Mouse (Mus musculus) spleen, postnatal 36 days (tissue): ENCODE measurements around the gene Cnfn.

Experiments
- DNase-seq, 2 experiments: peaks; one replicate each; pipeline ENCODE4 v3.0.0; 2022; ENCODE audit warnings: low spot score in 2 of 2, mixed read lengths in 1 of 2

Gene Cnfn

DNA sequence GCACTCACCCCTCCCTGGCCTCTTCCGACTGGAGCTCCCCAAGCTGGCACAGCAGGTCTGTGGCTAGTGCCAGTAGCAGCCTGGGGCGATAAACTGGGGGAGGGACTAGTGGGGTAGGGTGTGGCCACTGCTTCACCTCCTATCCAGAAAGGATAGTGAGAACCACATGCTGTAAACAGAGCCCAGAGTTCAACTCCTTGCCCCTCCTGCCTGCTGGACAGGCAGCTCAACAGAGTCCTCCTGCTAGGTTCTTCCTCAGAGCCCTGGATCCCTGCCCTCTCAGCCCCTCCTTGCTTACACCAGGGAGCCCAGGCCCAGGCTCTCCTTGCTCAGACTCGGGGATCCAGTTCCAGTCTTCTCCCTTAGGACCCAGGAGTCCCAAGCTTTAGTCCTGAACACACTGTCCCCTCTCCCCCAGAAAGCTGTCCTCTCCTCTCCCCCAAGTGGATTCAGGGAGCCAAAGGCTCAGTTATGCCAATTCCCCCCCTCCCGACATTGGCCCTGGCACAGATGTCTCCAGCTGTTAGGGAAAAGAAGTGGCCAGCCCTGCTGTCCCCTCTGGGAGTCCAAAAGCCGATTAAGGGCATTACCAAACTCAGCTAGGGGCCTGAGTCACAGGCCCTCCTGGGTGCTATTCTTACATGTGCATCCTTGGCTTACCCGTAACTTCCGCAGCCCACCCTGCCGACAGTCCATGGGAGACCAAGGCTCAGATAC is 20.7 kb upstream of the Cnfn start:
- peak; percentile 53 to 60 for DNase-seq

DNA sequence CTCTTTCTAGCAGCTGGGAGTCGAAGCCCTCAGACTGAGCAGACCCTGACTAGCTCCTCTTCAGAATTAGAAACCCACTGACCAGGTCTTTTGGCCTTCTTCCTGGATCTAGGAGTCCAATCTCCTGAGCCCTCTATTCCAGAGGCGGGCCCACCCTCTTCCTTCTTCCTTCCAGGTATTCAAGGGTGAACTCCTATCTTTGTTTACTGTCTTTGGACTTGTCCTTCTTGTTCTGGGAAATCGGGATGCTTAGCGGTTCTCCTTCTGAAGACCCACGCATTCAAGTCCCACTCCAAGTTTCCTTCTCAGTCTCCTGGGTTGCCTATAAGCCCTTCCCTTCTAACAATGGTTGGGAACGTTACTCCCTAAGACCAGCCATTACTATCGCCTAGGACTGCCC is 19.4 kb upstream of the Cnfn start:
- no peak for DNase-seq

DNA sequence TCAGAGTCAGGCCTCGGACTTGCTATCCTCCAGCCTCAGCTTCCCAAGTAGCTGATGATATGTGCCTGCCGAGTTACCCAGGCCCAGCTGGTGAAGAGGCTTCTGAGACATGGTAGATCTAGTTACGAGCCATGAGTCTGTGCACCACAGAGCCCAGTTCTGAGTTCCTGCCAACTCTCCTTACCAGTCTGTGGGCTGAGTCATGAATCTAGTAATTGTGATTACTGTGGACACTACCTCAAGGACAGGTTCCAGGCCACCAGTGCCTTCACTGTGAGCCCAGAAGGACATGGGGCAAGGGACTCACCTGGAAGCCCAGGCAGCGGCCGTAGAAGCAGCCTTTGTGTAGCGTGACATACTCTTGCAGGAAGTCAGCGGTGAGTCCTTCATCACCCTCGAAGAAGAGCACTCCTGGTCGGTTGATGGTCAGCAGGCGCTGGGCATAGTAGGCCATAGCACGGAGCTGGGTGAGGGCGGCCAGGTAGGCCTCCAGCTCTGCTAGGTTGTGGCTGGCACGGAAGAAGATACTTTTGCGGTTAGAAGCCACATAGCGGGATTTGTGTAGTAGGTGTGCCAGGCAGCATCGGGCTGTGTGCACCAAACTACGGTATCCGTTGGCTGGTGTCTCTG is 18.4 kb upstream of the Cnfn start:
- no peak for DNase-seq

DNA sequence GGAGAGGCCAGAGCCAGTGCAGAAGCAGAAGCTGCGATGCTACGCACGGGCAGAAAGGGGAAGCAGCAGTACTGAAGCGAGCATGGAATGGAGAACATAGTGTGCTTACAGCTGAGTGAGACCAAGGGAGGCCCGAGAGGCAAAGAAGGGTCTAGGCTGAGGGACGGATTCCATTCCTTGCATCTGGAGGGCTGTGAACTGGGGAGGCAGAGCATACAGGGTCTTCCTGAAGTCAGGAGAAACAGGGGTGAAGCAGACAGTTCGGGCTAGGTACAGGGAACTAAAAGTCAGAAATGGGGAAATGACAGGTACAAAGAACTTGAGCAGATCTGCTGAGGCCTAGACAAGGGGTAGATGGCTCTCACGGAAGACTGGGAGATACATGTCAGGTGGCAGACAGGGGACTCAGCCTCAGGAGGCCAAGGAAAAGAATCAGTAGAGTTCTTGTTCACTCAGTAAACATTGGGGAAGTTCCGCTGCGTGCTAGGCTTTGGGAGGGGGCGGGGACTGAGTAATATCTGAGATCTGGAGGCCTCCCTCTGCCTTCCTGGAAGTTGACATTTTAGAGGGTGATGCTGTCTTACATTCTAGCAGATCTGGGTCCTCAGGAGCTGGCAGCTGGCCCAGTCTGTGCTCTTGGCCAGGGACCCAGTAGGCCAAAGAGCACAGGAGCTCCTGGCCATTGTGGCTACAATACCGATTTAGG is 16.5 kb upstream of the Cnfn start:
- DNase-seq, result peak; percentile 72 to 75

DNA sequence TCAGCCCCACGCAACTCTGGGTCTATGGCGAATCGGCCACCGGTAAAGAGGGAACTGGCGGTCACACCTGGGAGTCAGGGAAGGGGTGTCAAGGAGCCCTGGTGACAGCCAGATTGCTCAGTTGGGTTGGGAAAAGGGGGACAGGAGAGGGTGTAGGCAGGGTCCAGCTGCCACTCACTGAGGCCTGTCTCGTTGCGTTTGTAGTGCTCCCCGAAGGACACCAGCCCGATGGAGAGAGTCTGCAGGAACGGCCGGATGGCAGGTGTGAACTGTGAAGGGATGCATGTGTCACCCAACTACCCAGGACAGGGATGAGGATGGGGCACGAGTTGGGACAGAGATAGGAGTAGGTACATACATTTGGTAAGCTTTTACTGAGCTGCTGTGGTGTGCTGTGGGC is 15.7 kb upstream of the Cnfn start:
- DNase-seq, result no peak

DNA sequence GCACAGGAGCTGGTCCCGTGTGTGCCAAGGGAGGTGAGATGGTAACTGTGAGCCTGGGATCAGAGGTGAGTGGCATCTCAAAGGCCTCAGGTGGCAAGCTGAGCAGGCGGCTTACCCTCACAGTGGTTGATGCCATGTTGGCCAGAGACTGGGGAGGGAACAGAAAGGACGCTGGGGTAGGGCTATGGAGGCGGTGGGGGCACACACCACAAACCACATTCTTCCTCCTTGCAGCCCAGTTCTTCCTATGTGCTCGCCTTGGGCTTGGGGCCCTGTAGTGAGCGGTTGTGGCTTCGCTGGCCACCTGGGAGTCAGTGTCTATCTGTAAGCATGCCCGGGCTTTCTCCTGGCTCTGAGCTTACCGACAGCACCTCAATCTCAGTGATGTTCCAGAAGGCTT is 15.3 kb upstream of the Cnfn start:
- DNase-seq, result peak; percentile 53 to 57

DNA sequence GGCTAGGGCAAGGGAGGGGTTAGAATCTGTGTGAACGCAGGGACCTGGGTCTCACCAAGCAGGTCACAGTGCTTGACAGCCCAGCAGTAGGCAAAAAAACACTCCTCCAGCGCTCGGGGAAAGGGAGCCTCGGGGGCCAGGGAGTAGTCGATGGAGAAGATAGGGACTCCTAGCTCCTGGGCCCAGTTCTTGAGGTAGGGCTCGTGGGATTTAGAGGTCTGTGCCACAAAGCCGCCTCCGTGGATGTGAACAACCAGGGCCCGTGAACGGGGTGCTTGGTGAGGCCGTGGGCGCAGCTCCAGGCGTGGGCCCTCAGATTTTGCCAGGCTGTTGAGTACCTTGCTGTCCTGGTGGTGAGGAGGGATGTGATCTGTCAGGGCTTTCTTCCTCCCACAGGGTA is 14.8 kb upstream of the Cnfn start:
- no peak for DNase-seq

DNA sequence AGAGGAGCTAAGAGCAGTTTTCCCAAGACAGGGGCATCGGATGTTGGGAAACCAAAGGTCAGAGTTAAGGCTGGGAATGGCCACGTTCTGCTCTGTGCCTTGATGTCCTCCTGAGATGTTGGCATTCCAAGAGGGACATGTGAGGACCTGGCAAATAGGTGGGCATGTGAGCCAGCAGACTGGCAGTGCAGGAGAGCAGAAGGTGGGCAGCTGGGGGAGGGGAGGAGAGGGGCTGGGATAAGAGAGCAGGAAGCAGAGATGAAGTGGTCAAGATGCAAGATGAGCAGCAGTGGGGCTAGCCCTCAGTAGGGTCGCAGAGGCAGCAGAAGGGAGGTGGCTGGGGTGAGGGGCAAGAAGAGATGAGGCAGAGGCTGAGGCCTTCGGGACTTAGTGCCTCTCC is 14.4 kb upstream of the Cnfn start:
- DNase-seq, result no peak

DNA sequence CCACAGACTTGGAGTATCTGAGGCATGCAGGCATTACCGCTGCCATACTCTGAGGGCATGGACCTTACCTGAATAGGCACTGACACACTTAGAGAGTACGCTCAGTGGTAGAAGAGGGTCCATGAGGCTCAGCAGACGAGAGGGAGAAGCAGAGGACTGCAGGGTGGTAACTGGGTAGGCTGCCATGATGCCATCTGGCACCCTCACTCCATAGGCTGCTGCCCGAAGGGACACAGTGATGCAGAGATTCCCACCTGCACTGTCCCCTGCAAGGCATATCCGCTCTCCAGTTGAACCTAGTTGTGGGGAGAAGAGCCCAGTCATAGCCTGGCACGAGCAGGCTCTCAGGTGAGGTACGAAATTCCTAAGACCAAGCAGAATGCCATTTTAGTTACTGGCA is 13.9 kb upstream of the Cnfn start:
- no peak for DNase-seq

DNA sequence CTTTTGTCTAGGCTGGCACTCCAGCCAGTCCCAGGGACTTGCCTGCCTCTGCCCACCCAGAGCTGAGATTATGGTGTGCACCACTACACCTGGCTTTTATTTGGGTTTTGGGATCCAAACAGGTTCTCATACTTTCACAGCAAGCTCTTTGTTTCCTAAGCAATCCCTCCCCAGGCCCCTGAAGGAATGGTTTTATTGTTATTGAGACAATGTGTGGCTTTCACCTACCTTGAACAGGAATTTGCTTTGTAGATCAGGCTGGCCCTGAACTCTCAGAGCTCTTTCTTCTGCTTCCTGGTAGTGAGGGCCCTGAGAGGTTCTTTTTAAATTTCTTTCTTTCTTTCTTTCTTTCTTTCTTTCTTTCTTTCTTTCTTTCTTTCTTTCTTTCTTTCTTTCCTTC is 13.0 kb upstream of the Cnfn start:
- no peak for DNase-seq

DNA sequence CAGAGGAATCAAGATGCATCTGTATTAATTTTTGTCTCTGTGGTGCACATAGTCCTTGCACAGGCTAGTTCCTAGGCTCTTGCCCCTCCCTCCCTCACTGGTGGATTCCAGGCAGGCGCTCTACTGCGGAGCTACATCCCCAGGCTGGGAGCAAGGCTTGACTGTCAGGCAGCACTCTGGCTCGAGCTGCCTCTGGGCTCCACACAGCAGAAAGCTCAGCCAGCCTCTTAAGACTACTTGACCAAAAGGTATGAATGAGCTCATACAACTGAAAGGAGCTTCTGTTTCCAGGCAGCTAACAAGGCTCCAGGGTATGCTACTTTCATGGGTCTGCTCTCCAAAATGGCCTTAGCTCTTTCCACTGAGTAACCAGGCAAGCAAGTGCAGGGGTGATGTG is 11.8 kb upstream of the Cnfn start:
- DNase-seq, result no peak

DNA sequence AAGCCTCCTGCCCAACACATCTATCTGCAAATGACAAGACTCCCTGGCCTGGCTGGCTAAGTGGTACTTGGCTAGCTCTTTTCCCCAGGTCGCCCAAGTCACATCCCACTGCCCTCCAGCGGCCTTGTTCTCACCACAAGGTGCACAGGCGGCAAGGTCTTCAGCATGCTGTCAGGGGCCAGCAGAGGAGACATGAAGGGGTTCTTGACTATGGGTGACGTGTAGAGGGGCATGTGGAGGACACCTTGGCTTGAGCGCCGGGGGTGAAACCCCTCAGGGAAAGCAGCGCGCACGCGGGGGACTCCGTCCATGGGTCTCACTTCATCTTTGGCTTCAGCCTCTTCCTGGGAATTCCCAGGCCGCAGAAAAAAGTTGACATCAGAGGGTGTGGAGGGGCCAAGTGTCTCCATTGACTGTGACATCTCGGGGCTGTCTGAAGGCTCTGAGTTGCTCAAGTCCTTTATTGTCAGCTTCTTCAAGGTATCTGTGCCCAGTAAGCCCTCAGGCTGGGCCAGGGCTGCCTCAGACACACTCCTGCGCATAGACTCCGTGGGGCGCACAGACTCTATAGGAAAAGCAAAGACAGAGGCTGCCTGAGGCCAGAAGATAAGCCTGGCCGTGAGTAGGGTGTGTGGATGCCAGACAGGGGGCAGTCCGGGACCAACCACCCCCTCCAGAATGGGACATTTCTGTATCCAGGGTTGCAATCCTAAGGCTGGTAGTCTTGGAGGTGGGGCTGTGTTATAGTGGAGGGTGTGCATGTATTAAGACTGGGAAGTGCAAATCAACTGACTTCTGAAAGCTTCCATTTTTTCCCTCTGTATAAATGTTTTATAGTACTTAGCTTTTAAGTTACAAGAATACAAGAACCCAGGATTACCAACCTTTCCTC is 11.1 kb upstream of the Cnfn start:
- no peak for DNase-seq

DNA sequence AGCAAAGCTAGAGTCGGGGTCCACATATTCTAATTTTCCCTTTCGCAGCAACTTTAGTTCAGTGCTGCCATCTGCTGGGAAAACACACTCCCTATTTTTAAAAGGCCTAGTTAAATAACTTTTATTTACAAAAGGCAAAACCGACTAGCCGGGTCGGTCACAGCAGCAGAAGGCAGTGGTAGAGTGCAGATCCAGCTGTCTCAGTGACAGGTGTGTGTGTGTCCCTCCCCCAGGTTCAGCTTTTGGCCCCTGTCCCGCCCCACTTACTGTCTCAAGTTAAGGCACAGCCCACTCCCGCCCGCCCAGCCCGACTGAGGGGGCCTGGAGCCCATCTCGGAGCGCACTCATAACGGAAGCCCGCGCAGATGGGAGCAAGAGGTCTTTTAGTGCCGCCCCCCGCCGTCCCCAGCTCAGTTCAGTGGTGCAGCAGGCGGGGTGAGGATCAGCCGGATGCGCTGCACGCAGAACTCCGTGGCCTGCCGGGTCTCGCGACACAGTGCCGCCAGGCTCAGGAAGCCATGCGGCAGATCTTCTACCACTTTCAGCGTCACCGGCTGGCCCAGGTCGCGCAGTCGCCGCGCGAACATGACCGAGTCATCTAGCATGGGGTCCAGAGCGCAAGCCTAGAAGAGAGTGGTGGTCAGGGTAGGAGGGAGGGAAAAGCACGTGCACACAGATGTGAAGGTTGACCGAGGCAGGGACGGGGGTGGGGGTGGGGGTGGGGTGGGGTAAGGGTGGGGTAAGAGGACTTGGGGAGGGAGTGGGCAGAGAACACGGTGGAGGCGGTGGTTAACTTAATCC is 10.2 kb upstream of the Cnfn start:
- DNase-seq, result peak; percentile 68 to 72

DNA sequence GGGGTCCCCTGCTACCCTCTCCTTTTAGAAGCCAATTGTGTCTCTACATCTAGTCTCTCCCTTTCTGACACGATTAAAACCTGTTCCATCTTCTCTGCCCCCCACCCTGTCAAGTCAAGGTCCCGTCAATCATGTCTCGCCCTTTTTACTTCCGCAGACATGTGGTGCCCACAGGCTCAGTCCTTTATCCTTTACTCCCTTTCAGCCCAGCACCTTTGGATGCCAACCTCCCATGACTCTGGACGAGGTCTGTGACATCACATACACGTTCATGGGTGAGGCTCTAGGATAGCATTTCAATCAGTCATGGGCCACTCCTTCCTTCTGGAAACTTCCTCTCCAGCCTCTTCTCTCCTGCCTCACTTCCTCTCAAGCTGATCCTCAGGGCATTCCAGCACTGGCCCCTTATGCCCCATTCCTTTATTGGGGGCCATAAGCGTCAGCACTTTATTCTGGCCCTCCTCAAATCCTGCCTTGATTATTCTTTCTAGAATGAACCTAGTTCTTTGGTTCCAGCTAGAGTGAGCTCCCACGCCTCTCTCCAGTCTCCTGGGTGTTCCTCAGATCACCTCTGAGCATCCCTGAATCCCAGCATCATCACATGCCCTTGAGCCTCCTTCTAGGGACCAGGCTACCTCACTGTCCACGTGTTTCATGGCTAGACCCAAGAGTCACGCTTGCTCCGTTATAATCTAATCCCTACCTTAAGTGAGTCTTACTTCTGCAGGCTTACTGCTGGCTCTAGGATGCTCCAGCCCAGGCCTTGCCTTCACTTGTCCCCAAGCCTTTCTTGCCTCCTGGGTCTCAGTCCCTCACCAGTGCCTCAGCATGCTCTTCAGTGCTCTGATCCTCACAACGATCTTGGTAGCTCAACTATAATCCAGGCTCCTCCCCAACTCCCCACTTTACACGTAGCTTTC is 8.9 kb upstream of the Cnfn start:
- DNase-seq, result no peak

DNA sequence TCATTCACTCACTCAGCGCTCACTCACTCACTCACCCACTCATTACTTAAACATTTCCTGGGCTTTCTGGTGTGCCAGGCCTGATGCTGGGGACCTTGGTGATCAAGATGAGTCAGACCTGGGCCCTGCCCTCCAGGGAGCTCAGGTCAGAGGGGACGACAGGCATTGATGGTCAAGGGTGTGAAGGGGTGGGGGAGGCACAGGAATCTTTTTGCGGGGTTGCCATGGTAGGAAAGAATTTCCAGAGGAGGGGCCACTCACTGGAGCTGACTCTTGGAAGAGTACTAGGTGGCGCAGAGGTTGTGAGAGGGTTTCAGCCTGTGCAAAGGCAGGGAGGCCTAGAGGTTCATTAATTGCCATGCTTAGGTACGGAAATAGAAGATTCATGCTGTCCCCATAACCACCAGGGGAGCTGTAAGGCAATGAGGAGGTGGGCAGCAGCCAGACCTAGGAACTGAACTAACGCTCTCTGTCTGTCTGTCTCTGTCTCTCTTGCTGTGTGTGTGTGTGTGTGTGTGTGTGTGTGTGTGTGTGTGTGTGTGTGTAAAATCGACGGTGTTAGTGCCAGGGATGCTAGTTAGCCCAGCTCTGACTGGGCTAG is 7.7 kb upstream of the Cnfn start:
- no peak for DNase-seq

DNA sequence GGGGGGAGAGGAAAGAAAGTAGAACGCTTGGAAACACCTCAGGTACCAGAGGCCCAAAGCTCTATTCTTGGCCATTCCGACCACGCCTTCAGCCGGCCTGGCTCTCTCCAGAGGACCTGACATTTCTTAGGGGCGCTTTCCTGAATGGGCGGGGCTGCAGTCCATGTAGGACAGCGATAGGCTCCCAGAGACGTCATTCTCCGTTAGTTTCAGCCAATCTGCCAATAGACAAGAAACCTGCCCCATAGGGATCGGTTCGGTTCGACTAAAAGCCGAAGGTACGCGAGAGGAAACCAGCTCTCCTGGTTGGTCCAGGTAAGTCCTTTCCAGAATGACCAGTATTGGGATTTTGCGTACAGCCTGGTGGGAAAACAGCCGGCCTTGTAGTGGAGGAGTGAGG is 7.0 kb upstream of the Cnfn start:
- DNase-seq, result peak in 1 of 2 experiments; percentile 20

DNA sequence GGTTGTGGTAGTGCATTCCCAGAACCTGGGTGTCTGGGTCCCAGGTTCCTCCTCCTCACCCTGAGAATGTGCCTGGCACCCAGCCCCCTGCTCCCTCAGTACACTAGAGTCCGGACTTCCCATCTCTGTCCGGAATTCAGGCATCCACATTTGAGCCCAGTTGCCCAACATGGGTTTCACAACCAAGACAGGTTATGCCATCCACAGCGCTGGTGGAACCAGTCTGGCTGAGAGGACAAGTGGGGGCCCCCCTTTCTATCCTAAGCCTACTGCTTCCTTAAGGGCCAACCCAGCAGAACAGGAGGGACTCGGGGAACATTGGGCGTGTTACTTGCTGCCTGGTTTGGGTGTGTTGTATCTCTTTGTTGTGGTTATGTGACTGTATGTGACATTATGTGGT is 2.9 kb upstream of the Cnfn start:
- DNase-seq, result no peak

DNA sequence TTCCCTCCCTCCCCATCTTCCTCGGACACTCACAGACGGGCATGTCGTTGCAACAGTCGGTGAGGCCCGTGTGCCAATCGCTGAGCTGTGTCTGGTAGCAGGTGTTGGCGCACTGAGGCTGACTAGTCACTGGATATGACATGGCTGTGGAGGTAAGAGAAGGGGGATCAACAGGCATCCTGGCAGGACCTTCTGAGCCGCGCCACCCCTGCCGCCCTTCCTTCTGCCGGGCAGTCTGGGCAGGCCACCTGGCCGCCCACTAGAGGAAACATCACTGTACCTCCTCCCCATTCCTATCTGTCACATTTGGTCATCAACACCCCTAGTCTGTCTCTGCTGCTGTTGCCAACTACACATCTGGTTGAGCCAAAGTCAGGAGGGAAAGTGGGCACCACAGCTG is 1.2 kb downstream of the Cnfn start:
- DNase-seq, result no peak

DNA sequence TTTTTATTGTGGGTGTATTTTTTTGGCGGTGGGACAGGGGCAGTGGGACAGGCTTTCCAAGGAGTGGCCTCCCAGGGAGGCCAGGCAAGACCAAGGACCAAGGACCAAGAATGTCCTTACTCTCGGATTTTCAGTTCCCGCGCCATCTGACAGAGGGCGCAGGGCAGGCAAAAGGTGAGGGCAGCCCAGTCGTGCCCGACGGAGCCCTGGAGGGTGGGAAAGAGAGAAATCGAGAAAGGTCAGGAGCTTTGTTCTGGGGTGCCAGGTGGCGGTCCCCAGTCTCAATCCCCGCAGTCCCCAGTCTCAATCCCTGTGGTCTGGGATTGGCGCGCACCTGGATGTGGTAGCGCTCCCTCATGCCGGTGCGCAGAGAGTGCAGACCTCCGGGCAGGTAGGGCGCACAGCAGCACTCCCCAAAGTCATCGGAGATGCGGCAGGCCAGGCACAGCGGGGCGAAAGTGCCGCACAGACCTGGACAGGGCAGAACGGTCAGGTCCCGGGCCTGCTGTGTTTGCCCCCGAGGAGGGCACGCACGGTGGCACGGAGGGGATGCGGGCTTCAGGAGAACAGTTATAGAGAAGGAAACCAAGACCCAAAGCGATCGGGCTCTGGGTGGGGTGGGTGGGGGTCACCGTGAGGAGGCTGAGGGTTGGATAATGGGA is 1.8 kb downstream of the Cnfn start:
- no peak for DNase-seq
